Mouse (Mus musculus): ENCODE measurements at regions not wholly inside any gene's neighbourhood (a gene's known extent, or its start where the extent isn't known, plus 50 kb on each side); places are given as distances from the start of the nearest gene placed in this dataset.

DNA sequence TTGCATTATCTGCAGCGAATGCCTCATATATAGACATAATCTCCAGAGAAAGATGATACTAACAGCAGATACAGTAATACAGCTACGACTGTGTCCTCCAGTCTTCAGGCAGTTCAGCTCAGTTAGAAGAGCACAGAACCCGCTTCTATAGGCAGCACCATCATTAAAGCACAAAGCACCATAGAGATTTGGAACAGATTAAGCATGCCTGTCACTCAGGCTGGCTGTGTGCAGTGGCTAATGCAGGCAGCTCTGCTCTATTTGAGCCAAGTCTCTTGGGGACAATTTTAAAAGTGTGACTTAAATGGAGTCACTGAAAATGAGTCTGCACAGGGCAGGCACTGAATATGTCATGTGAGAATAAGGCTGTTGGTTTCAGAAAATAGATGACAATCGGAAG is 1660.7 kb upstream of the Flrt2 start:
- TF ChIP-seq CTCF (IDR thresholded peaks at IDR 0.05) (no peak), EP300 (IDR thresholded peaks at IDR 0.05) (no peak)

All from lung, postnatal 0 days (tissue).